Mouse (Mus musculus) left cerebral cortex, adult 2 months (tissue): ENCODE data around the gene Olfr1416. TPM values are rescaled to one million over a fixed set of nuclear protein-coding genes. Genes with fewer than 3 reads are reported as not detected.

Source experiments
- DNase-seq, 2 experiments: peaks; one replicate each; pipeline ENCODE4 v3.0.0; 2021 to 2022; ENCODE audit warnings: low spot score in 2 of 2, mixed read lengths in 1 of 2; ENCODE audit errors: extremely low spot score in 1 of 2
- H3K27ac ChIP-seq: fragments of 200-600 bp; 2 replicates; pipeline ENCODE4 v1.8.1; 2022
- H3K4me3 ChIP-seq: fragments of 200-600 bp; 2 replicates; pipeline ENCODE4 v1.8.1; 2022
- CTCF ChIP-seq: fragments of 200-600 bp; IDR thresholded peaks from 2 replicates; pipeline ENCODE4 v1.8.1; 2022; ENCODE audit warnings: antibody characterized with exemption, mild to moderate bottlenecking, moderate library complexity
- intact Hi-C: fragments of 180-260 bp; cut with DNase I; formaldehyde crosslinking; loops from one replicate; pipeline ENCODE4 v1.15.1; 2025
- microRNA-seq, 2 experiments: library from miRNA; unstranded; fragments of <30 nt; microRNA quantifications; one replicate each; pipeline ENCODE4 v1.2.0; 2021
- total RNA-seq, 2 experiments: library from RNA; stranded (reverse); gene quantifications; 2 replicates each; pipeline ENCODE4 v1.2.3; 2021

Olfr1416 gene
- total RNA-seq, 2 experiments from 2014 or later = not detected

- DNase-seq = no peak
- Histone ChIP-seq H3K4me3 (no peak overlapping the region), H3K27ac (no peak overlapping the region)
- TF ChIP-seq CTCF = no peak
- intact Hi-C loops = no loop called here
Observed at GRCm38 (mm10) chr1:92430991-92431390, 53.9 kb downstream of the Olfr1416 start.

Small RNAs within 50 kb of the gene (microRNA-seq; reads per million reads assigned to microRNA genes)
- 8.8 to 12.4 reads per million in 2 experiments for gene Mir6900

Other genes with a start within 250 kb of the Olfr1416 start
- gene Ndufa10, start 11.3 kb downstream of the Olfr1416 start, total RNA-seq = 100 to 1,000 TPM; 223 to 229 TPM
- gene Olfr1415, start 11.0 kb upstream of the Olfr1416 start, total RNA-seq = not detected
- not detected for gene Olfr1414, start 33.5 kb upstream of the Olfr1416 start, total RNA-seq
- gene Olfr1413, start 86.2 kb upstream of the Olfr1416 start, total RNA-seq = not detected
- not detected for gene Olfr1412, start 100.7 kb upstream of the Olfr1416 start, total RNA-seq
- not detected for gene Olfr1411, start 109.3 kb upstream of the Olfr1416 start, total RNA-seq
- gene Olfr1410, start 120.7 kb upstream of the Olfr1416 start, total RNA-seq = not detected
- gene Olfr12, start 132.7 kb upstream of the Olfr1416 start, total RNA-seq = not detected
- 100 to 1,000 TPM; 237 TPM for gene Cops9, start 156.9 kb upstream of the Olfr1416 start, total RNA-seq
- not detected for gene Otos, start 163.7 kb upstream of the Olfr1416 start, total RNA-seq